Mouse (Mus musculus) intestine, embryonic 14.5 days (tissue): ENCODE results near the gene Il17rd. TPM values are rescaled to one million over a fixed set of nuclear protein-coding genes. Genes with fewer than 3 reads are reported as not detected.

Experiments
- ATAC-seq: fragments of 200-750 bp; cut with Nextera tagmentation; replicated peaks from 2 replicates; pipeline ENCODE4 v1.8.0; 2017; ENCODE audit warnings: low read depth, moderate number of reproducible peaks, moderate TSS enrichment, moderate library complexity; ENCODE audit not compliant: low FRiP score, low TSS enrichment
- DNase-seq: peaks from one replicate; pipeline ENCODE4 v3.0.0-alpha.2; 2018; ENCODE audit warnings: low spot score
- H3K27ac ChIP-seq: fragments of 300-500 bp; sonication (generic); 2 replicates; pipeline ENCODE4 v1.5.1; 2014; ENCODE audit warnings: low read depth, mild to moderate bottlenecking, control low read depth
- H3K27me3 ChIP-seq: fragments of 300-500 bp; sonication (generic); replicated peaks from 2 replicates; pipeline ENCODE4 v1.6.1; 2014; ENCODE audit warnings: low read length, control low read depth; ENCODE audit not compliant: control insufficient read depth, insufficient read depth
- H3K36me3 ChIP-seq: fragments of 300-500 bp; sonication (generic); 2 replicates; pipeline ENCODE4 v1.6.1; 2014; ENCODE audit warnings: low read length, control low read depth; ENCODE audit not compliant: control insufficient read depth, insufficient read depth
- H3K4me1 ChIP-seq: fragments of 300-500 bp; sonication (generic); replicated peaks from 2 replicates; pipeline ENCODE4 v1.6.1; 2014; ENCODE audit warnings: low read length, control low read depth, mixed read lengths; ENCODE audit not compliant: control insufficient read depth, insufficient read depth
- H3K4me2 ChIP-seq: fragments of 300-500 bp; sonication (generic); 2 replicates; pipeline ENCODE4 v1.6.1; 2014; ENCODE audit warnings: low read length
- H3K4me3 ChIP-seq: fragments of 300-500 bp; sonication (generic); 2 replicates; pipeline ENCODE4 v1.5.1; 2014; ENCODE audit warnings: low read depth, low read length, control low read depth, mixed read lengths
- H3K9ac ChIP-seq: fragments of 300-500 bp; sonication (generic); 2 replicates; pipeline ENCODE4 v1.6.1; 2014; ENCODE audit warnings: mild to moderate bottlenecking, low read length
- H3K9me3 ChIP-seq: fragments of 300-500 bp; sonication (generic); 2 replicates; pipeline ENCODE4 v1.6.1; 2016; ENCODE audit warnings: low read length, control low read depth; ENCODE audit not compliant: control insufficient read depth
- WGBS: fragments of 180-500 bp; shearing (Covaris S2); extraction: QIAGEN DNeasy Blood & Tissue Kit; methylation state at CpG from one replicate; pipeline ENCODE4 v1.1.7; 2014; 5-methylcytosine and 5-hydroxymethylcytosine counted together
- polyA plus RNA-seq: library from polyadenylated mRNA; unstranded; fragments of >200 nt; fragmentation: Nextera tagmentation; extraction: Ambion mirVana; gene quantifications from 2 replicates; pipeline ENCODE4 v1.2.1, GENCODE M21; 2014

Il17rd gene
- polyA plus RNA-seq, 1 experiment from 2014 or later, result 2.7 TPM

GRCm38 (mm10) chr14:27051511-27051895, 12.8 kb downstream of the Il17rd start:
- H3K9me3 ChIP-seq, result no peaks in the 10 kb centered on the region
- no peak overlapping the region for H3K4me3 ChIP-seq
- H3K4me1 ChIP-seq, result peaks cover 25% of the 10 kb centered on the region
- no peaks in the 10 kb centered on the region for H3K27me3 ChIP-seq
- WGBS, result 55% methylated on average over 5 of the region's 5 CpGs
- no peak overlapping the region for H3K4me2 ChIP-seq
- ATAC-seq (no peak), DNase-seq (no peak)
- H3K36me3 ChIP-seq, result no peaks in the 10 kb centered on the region
- H3K27ac ChIP-seq, result no peak overlapping the region; the same call in 1 of the 2 replicates
- no peak overlapping the region for H3K9ac ChIP-seq

- WGBS, result 8% methylated on average over 13 of the region's 13 CpGs
- no peak for DNase-seq
- Histone ChIP-seq H3K4me3 (peak overlapping the region; percentile 10; the same call in 1 of the 2 replicates), H3K9me3 (no peaks in the 10 kb centered on the region), H3K4me2 (peak overlapping the region; percentile 21), H3K9ac (no peak overlapping the region), H3K27ac (peak overlapping the region; percentile 67), H3K36me3 (no peaks in the 10 kb centered on the region), H3K4me1 (peaks cover 34% of the 10 kb centered on the region), H3K27me3 (no peaks in the 10 kb centered on the region)
- no peak; the same call in 1 of the 2 replicates for ATAC-seq
Observed at GRCm38 (mm10) chr14:27058535-27059223, 19.9 kb downstream of the Il17rd start.

GRCm38 (mm10) chr14:27059224-27059558, 20.4 kb downstream of the Il17rd start:
- Histone ChIP-seq H3K4me1 (peaks cover 39% of the 10 kb centered on the region), H3K9ac (no peak overlapping the region), H3K9me3 (no peaks in the 10 kb centered on the region), H3K36me3 (no peaks in the 10 kb centered on the region), H3K27me3 (no peaks in the 10 kb centered on the region), H3K4me3 (no peak overlapping the region), H3K4me2 (peak overlapping the region; percentile 21; the same call in 1 of the 2 replicates), H3K27ac (peak overlapping the region; percentile 67)
- 8% methylated on average over 8 of the region's 8 CpGs for WGBS
- DNase-seq (no peak), ATAC-seq (no peak)

- H3K27me3 ChIP-seq, result no peaks in the 10 kb centered on the region
- H3K27ac ChIP-seq, result no peak overlapping the region
- H3K9ac ChIP-seq, result no peak overlapping the region
- no peaks in the 10 kb centered on the region for H3K36me3 ChIP-seq
- H3K4me3 ChIP-seq, result no peak overlapping the region
- peaks cover 47% of the 10 kb centered on the region for H3K4me1 ChIP-seq
- no peaks in the 10 kb centered on the region for H3K9me3 ChIP-seq
- no peak overlapping the region for H3K4me2 ChIP-seq
- DNase-seq (no peak), ATAC-seq (no peak)
- WGBS, result 65% methylated on average over 1 of the region's 1 CpGs
Observed at GRCm38 (mm10) chr14:27063338-27063737, 24.6 kb downstream of the Il17rd start.

- WGBS, result 24% methylated on average over 9 of the region's 9 CpGs
- H3K4me1 ChIP-seq, result peaks cover 47% of the 10 kb centered on the region
- H3K4me2 ChIP-seq, result 0 out of 2 replicates have a peak overlapping the region, but pooled peaks have one; percentile 3
- H3K4me3 ChIP-seq, result no peak overlapping the region
- H3K27ac ChIP-seq, result peak overlapping the region; percentile 82
- no peaks in the 10 kb centered on the region for H3K9me3 ChIP-seq
- H3K36me3 ChIP-seq, result no peaks in the 10 kb centered on the region
- no peaks in the 10 kb centered on the region for H3K27me3 ChIP-seq
- H3K9ac ChIP-seq, result peak overlapping the region; percentile 22
- no peak for DNase-seq
- ATAC-seq, result peak; percentile 56; the same call in 1 of the 2 replicates
Observed at GRCm38 (mm10) chr14:27066171-27066929, 27.6 kb downstream of the Il17rd start.

GRCm38 (mm10) chr14:27067866-27068271, 29.1 kb downstream of the Il17rd start:
- Histone ChIP-seq H3K4me2 (0 out of 2 replicates have a peak overlapping the region, but pooled peaks have one; percentile 3), H3K4me1 (peaks cover 56% of the 10 kb centered on the region), H3K27me3 (no peaks in the 10 kb centered on the region), H3K4me3 (no peak overlapping the region), H3K36me3 (no peaks in the 10 kb centered on the region), H3K27ac (peak overlapping the region; percentile 69; the same call in 1 of the 2 replicates), H3K9ac (no peak overlapping the region), H3K9me3 (no peaks in the 10 kb centered on the region)
- no peak for DNase-seq
- WGBS, result 27% methylated on average over 6 of the region's 6 CpGs
- ATAC-seq, result no peak; the same call in 1 of the 2 replicates

- no peaks in the 10 kb centered on the region for H3K27me3 ChIP-seq
- no peak for DNase-seq
- peaks cover 61% of the 10 kb centered on the region for H3K4me1 ChIP-seq
Observed at GRCm38 (mm10) chr14:27069434-27070097, 30.8 kb downstream of the Il17rd start.

GRCm38 (mm10) chr14:27070128-27070527, 31.4 kb downstream of the Il17rd start:
- ATAC-seq (no peak), DNase-seq (no peak)
- Histone ChIP-seq H3K9me3 (no peaks in the 10 kb centered on the region), H3K4me2 (no peak overlapping the region), H3K27me3 (no peaks in the 10 kb centered on the region), H3K36me3 (no peaks in the 10 kb centered on the region), H3K27ac (no peak overlapping the region), H3K4me1 (peaks cover 67% of the 10 kb centered on the region), H3K9ac (no peak overlapping the region), H3K4me3 (no peak overlapping the region)
- 46% methylated on average over 3 of the region's 3 CpGs for WGBS

More at GRCm38 (mm10) chr14:27069434-27070097, 30.8 kb downstream of the Il17rd start:
- Histone ChIP-seq H3K4me2 (no peak overlapping the region), H3K36me3 (no peaks in the 10 kb centered on the region), H3K4me3 (no peak overlapping the region), H3K9me3 (no peaks in the 10 kb centered on the region), H3K27ac (0 out of 2 replicates have a peak overlapping the region, but pooled peaks have one; percentile 0), H3K9ac (no peak overlapping the region)
- whole genome bisulfite sequencing, result 40% methylated on average over 8 of the region's 8 CpGs
- ATAC-seq, result no peak
